ENCODE assay signal across 8 mouse cellular contexts in the genomic region with DNA sequence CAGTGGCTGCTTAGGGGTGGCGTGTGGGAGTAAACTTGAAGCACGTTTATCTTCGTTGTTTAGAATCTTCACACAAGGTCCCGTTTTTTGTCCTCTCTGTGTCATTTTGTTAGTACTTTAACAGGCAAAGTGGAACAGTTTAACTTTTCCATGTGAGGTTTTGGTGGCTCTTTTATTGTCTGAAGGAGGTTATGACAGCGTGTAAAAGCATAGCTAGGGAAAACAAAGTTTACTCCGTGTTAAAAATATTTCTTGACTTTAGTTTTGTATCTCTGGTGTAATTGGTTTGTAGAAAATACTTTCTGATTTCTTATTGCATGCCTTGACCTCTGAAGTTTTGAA. TPM values are rescaled to one million over a fixed set of nuclear protein-coding genes. Genes with fewer than 3 reads are reported as not detected.
DNase-seq lines count a peak whose midpoint lies in the region; ATAC-seq and TF ChIP-seq lines count a peak whose summit lies in the region.

No protein-coding gene starts in this region.

- peak overlapping the region; percentile 62 for H3K4me3 ChIP-seq in left cerebral cortex, adult 2 months
- peak overlapping the region; percentile 85 for H3K4me3 ChIP-seq in embryonic facial prominence, embryonic 13.5 days
- H3K4me3 ChIP-seq in intestine, embryonic 16.5 days (ENCODE audit: low read length), result peak overlapping the region; percentile 86
- peak overlapping the region; percentile 72 for H3K4me3 ChIP-seq in neural tube, embryonic 14.5 days (ENCODE audit: low read depth, low read length)

- peak overlapping the region; percentile 79 for H3K27ac ChIP-seq in left cerebral cortex, adult 2 months
- H3K27ac ChIP-seq in embryonic facial prominence, embryonic 13.5 days, result no peak overlapping the region
- no peak overlapping the region for H3K27ac ChIP-seq in intestine, embryonic 16.5 days (ENCODE audit: low read length)
- H3K27ac ChIP-seq in neural tube, embryonic 14.5 days (ENCODE audit: low read depth, low read length), result no peak overlapping the region

- no peak for ATAC-seq in embryonic facial prominence, embryonic 13.5 days (ENCODE audit: insufficient number of reproducible peaks, insufficient read depth, low FRiP score, low TSS enrichment, low read depth)
- ATAC-seq in intestine, embryonic 16.5 days, result no peak
- no peak for ATAC-seq in neural tube, embryonic 14.5 days (ENCODE audit: low read depth)

- intact Hi-C loops in left cerebral cortex, adult 2 months (cut with DNase I), result loop anchor here (5.0 kb wide), 1 partner anchor 81 kb away; no protein-coding TSS in a partner anchor
- intact Hi-C loops in left cerebral cortex, postnatal 10 days (cut with DNase I), result no loop called here

- no peaks in the 10 kb centered on the region for H3K27me3 ChIP-seq in embryonic facial prominence, embryonic 13.5 days
- H3K27me3 ChIP-seq in intestine, embryonic 16.5 days (replicated peaks; ENCODE audit: control insufficient read depth, insufficient read depth, low read length), result no peaks in the 10 kb centered on the region
- H3K27me3 ChIP-seq in neural tube, embryonic 14.5 days (ENCODE audit: control insufficient read depth, insufficient read depth, low read length), result no peaks in the 10 kb centered on the region

- DNase-seq in left cerebral cortex, adult 2 months (ENCODE audit: extremely low spot score in 1 of 2, low spot score in 2 of 2), result no peak
- no peak for DNase-seq in left cerebral cortex, postnatal 10 days (ENCODE audit: extremely low spot score in 1 of 2, low spot score in 2 of 2)
- no peak for DNase-seq in layer of hippocampus, adult 8-10 months (ENCODE audit: low spot score in 2 of 2)
- no peak for DNase-seq in ovary, postnatal 10 days (ENCODE audit: low spot score)
- no peak for DNase-seq in gastrocnemius, postnatal 25 days

- peaks cover 17% of the 10 kb centered on the region for H3K4me1 ChIP-seq in embryonic facial prominence, embryonic 13.5 days
- H3K4me1 ChIP-seq in intestine, embryonic 16.5 days (ENCODE audit: control insufficient read depth, insufficient read depth, low read length), result peaks cover 29% of the 10 kb centered on the region
- peaks cover 11% of the 10 kb centered on the region for H3K4me1 ChIP-seq in neural tube, embryonic 14.5 days (ENCODE audit: control insufficient read depth, insufficient read depth, low read length)

- H3K36me3 ChIP-seq in embryonic facial prominence, embryonic 13.5 days, result no peaks in the 10 kb centered on the region
- H3K36me3 ChIP-seq in intestine, embryonic 16.5 days (ENCODE audit: control insufficient read depth, insufficient read depth, low read length), result no peaks in the 10 kb centered on the region
- H3K36me3 ChIP-seq in neural tube, embryonic 14.5 days (ENCODE audit: control insufficient read depth, insufficient read depth, low read length), result no peaks in the 10 kb centered on the region

- H3K9ac ChIP-seq in embryonic facial prominence, embryonic 13.5 days, result peak overlapping the region; percentile 81
- H3K9ac ChIP-seq in intestine, embryonic 16.5 days (ENCODE audit: low read depth, low read length), result peak overlapping the region; percentile 90
- H3K9ac ChIP-seq in neural tube, embryonic 14.5 days (replicated peaks; ENCODE audit: low read depth, low read length), result peak overlapping the region; percentile 87; the same call in 1 of the 2 replicates

- peak overlapping the region; percentile 80 for H3K4me2 ChIP-seq in embryonic facial prominence, embryonic 13.5 days
- peak overlapping the region; percentile 82 for H3K4me2 ChIP-seq in intestine, embryonic 16.5 days (ENCODE audit: low read depth, low read length)
- H3K4me2 ChIP-seq in neural tube, embryonic 14.5 days (ENCODE audit: low read depth, low read length), result peak overlapping the region; percentile 85

- H3K9me3 ChIP-seq in embryonic facial prominence, embryonic 13.5 days, result no peaks in the 10 kb centered on the region
- H3K9me3 ChIP-seq in intestine, embryonic 16.5 days (ENCODE audit: control insufficient read depth, low read length), result no peaks in the 10 kb centered on the region
- no peaks in the 10 kb centered on the region for H3K9me3 ChIP-seq in neural tube, embryonic 14.5 days (ENCODE audit: control insufficient read depth, low read length)

- TF ChIP-seq CTCF in left cerebral cortex, adult 2 months (IDR thresholded peaks at IDR 0.05), result no peak

- 9% methylated on average over 6 of the region's 6 CpGs for WGBS in embryonic facial prominence, embryonic 13.5 days
- 4% methylated on average over 6 of the region's 6 CpGs for WGBS in intestine, embryonic 16.5 days
- WGBS in neural tube, embryonic 14.5 days, result 9% methylated on average over 6 of the region's 6 CpGs

RNA-seq across cellular contexts. Expression of gene Bmp2k, which starts 1.0 kb away (rescaled TPM):
- 10 to 100 TPM; 11.9 to 12.4 TPM for total RNA-seq in left cerebral cortex, adult 2 months (2021)
- total RNA-seq in left cerebral cortex, postnatal 10 days (2021), result 10 to 100 TPM; 14.3 to 14.8 TPM
- polyA plus RNA-seq in embryonic facial prominence, embryonic 13.5 days (2015; fragmentation: Nextera tagmentation; extraction: Ambion mirVana), result 9.4 and 10.3 TPM in 2 replicates
- polyA plus RNA-seq in intestine, embryonic 16.5 days (2015; fragmentation: Nextera tagmentation; extraction: Ambion mirVana), result 12.5 and 17.2 TPM in 2 replicates
- 8.4 and 10.8 TPM in 2 replicates for polyA plus RNA-seq in neural tube, embryonic 14.5 days (2014; fragmentation: Nextera tagmentation; extraction: Ambion mirVana)
- 10 to 100 TPM; 13.3 to 24.0 (median 19.2) TPM for total RNA-seq in layer of hippocampus, adult 8-10 months (2022)
- total RNA-seq in gastrocnemius, postnatal 25 days (2021), result 1 to 10 TPM; 8.0 to 9.1 TPM
